Mouse (Mus musculus) thymus, postnatal 14 days (tissue): ENCODE measurements around the gene Lpar1.

ENCODE experiments used
- DNase-seq: peaks from one replicate; pipeline ENCODE4 v3.0.0; 2021

Gene Lpar1

DNA sequence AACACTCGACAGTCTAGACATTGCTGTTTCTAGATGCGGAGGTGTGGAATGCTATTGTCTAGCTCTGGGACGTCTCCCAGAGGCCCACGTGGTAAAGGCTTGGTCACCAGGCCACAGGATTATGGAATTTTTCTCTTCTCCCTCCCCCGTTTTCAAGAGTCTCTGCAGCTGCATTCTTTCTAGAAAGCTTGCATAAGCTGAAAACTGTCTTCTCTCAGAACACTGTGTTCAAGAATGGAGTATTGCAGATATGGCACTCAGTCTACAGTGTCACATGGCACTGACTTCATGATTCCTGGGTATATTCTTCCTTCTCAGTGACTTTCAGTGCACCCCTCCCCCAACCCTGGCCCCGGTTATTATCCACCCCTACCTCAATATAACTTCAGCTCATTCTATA, 107.9 kb downstream of the Lpar1 start:
- DNase-seq = no peak

DNA sequence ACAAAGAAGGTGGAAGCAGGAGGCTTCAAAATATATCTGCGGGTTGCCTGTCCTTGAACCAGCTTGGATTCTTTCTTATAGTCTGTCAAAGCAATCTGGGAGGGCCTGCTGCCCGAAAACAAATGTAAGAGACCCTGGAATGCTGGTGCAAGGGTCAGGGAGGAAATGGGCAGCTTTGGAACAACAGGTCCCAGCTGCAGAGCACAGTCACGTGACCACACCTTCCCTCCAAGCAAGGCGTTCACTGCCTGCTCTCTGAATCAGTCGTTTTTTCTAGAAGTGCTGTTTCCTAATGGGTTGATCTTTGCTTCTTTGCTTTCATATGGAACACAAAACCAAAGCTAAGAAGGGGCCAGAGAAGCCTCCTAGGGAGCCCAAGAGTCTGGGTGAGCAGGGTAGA, 111.4 kb downstream of the Lpar1 start:
- no peak for DNase-seq

GRCm38 (mm10) chr4:58438654-58439053, 115.0 kb downstream of the Lpar1 start:
- no peak for DNase-seq

DNA sequence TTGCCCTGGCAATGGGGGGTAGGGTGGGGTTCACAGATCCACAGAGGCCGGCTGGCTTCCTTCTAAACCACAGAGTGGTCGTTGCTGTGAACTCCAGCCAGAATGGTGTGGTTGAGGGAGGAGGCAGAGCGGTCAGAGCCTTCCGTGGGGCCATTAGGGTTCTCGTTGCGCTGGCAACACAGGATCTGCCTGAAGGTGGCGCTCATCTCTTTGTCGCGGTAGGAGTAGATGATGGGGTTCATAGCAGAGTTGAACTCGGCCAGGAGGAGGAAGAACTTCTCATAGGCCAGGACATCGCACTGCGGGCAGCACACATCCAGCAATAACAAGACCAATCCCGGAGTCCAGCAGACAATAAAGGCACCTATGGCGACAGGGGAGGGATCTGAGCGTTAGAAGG, 116.4 kb downstream of the Lpar1 start:
- no peak for DNase-seq

DNA sequence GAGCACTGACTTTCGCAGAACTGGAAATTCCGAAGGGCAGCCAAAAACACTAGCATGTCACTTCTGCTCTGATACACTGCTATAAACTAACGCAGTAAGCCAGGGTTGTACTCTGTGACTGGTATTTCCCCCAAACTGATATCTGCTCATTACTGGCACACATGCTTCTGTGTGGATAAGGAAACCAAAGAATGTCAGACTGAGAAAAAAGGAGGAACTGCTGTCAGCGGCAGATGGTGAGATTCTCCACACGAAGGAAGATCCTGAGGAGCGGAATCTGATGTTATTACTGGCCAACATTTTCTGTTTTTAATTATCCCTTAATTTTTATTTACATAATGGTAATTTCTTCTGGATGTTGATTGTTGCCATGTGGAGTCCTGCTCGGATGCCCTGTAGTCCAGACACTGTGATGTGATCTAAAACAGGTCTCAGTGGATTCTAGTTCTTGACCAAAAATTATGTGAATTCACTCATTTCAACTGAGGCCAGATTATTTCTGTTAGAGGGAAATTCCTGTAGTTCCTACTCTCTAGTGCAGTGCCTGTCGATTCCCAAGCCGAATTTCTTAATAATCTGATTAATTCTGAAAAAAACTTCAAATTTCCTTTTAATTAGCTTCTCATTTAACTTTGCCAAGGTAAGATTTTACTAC, 130.3 kb downstream of the Lpar1 start:
- no peak for DNase-seq

DNA sequence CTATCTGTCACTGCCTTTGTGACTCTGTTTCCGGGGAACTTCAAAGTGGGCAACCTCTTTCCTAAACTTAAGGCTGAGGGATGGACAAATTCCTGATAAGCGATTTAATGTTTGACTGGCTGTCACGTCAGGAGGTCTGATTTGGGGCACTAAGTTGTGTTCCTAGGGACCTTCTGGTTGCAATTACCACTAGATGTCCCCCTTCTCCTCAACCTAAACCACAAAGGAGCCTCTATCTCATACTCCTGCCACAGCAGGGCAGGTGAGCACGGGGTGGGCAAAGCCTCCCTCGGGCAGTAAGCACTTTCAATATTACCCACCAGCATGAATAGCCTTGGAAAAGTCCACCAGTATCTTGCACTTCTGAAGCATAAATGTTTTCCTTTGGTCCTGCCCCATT, 134.5 kb downstream of the Lpar1 start:
- DNase-seq = no peak

GRCm38 (mm10) chr4:58417319-58417718, 136.4 kb downstream of the Lpar1 start:
- DNase-seq = no peak

DNA sequence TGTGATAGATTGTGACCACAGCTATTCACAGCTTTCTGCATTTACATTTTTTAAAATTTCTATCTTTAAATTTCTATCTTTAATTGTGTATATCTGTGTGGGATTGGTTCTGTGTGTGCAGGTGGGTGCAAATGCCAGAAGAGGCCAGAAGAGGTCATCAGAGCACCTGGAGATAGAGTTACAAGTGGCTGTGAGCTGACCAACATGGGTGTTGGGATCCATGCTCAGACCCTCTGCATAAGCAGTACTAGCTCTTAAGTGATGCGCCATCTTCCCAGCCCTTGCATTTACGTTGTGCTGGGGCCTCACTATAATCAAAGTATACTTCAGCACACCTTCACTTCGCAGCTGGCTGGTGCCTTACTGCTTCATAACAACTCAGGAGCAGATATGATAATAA, 138.2 kb downstream of the Lpar1 start:
- DNase-seq = no peak

- no peak for DNase-seq
These were observed 140.2 kb downstream of the Lpar1 start for GRCm38 (mm10) chr4:58413188-58414185.

DNA sequence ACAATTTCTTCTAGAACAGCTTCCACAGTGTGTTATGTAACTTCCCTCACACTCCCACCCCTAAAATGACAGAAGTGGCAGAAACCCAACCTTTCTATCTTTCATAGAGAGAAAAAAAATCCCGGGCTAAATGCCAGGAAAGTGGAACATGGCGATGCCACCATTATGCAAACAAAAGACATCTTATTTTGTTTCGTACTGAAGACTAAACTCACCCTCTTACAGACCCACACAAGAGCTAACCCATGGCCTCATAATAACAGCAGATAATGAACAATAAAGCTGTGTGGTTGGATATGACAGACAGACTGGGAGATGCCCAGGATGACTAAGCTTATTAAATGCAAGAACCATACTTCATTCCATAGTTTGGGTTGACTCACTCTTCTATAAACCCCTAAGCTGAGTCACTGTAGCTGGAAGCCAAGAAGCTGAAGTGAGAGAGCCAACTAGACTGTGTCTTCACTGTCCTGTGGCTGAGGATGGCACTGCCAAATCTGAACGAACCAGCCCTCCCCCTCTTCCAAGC, 151.7 kb downstream of the Lpar1 start:
- no peak for DNase-seq

- DNase-seq = no peak
These were observed 152.8 kb downstream of the Lpar1 start for GRCm38 (mm10) chr4:58400861-58401341.
